Mouse (Mus musculus): ENCODE results near the gene Cant1. TPM values are rescaled to one million over a fixed set of nuclear protein-coding genes. Genes with fewer than 3 reads are reported as not detected.
A peak's percentile ranks its signal among the peaks of the same experiment; 100 is the strongest.

The Cant1 gene
- total and polyA plus RNA-seq, 3 experiments: 26.0 to 145 (median 34.4) TPM

- H3K4me1 ChIP-seq (ENCODE audit: control insufficient read depth in 1 of 2, insufficient read depth in 2 of 2, low read length in 2 of 2): peaks cover 0 to 14% of the 10 kb centered on the region in 2 experiments; a peak in 2 of 4 replicates
- TF ChIP-seq SIN3A (IDR thresholded peaks at IDR 0.05; ENCODE audit: low read length) (no peak), MYC (IDR thresholded peaks at IDR 0.05; ENCODE audit: low read depth, low read length) (no peak), POLR2AphosphoS5 (IDR thresholded peaks at IDR 0.05; ENCODE audit: borderline replicate concordance, low read depth, low read length) (no peak), TCF12 (IDR thresholded peaks at IDR 0.05; ENCODE audit: low read depth, low read length) (no peak), E2F4 (IDR thresholded peaks at IDR 0.05; ENCODE audit: borderline replicate concordance, low read depth, low read length) (no peak), MYB (IDR thresholded peaks at IDR 0.05; ENCODE audit: low read depth, low read length) (no peak), EP300 (IDR thresholded peaks at IDR 0.05; ENCODE audit: low read depth in 1 of 2, low read length in 2 of 2) (no peak), MXI1 (IDR thresholded peaks at IDR 0.05; ENCODE audit: low read depth, low read length) (peak; percentile 49; the same call in 1 of the 2 replicates), USF1 (IDR thresholded peaks at IDR 0.05; ENCODE audit: low read depth, low read length) (no peak)
- H3K27ac ChIP-seq (ENCODE audit: control insufficient read depth, low read depth, low read length): peak overlapping the region; percentile 51
- H3K9ac ChIP-seq (ENCODE audit: control insufficient read depth, low read depth, low read length, poor library complexity, severe bottlenecking): peak overlapping the region; percentile 93
- H3K36me3 ChIP-seq (ENCODE audit: control insufficient read depth in 1 of 2, insufficient read depth in 2 of 2, low read length in 2 of 2): peaks cover 2 to 10% of the 10 kb centered on the region in 2 experiments; a peak in 3 of 4 replicates
- peaks cover 14% of the 10 kb centered on the region for H3K79me2 ChIP-seq (ENCODE audit: control insufficient read depth, insufficient read depth, low read length, poor library complexity)
- DNase-seq (ENCODE audit: low read depth, low spot score): no peak
- no peaks in the 10 kb centered on the region for H3K9me3 ChIP-seq (replicated peaks; ENCODE audit: insufficient read depth, low read length)
- H3K4me3 ChIP-seq (ENCODE audit: control insufficient read depth in 1 of 2, insufficient read depth in 1 of 2, low read depth in 2 of 2, low read length in 2 of 2): peak overlapping the region; percentile 78 to 94
- no peaks in the 10 kb centered on the region for H3K27me3 ChIP-seq (ENCODE audit: control insufficient read depth in 1 of 2, insufficient read depth in 2 of 2, low read length in 2 of 2)
Measured at GRCm38 (mm10) chr11:118418442-118418833, 448 bp downstream of the Cant1 start.

GRCm38 (mm10) chr11:118417496-118417895 lies 1.4 kb downstream of the Cant1 start:
- peaks cover 0 to 14% of the 10 kb centered on the region in 2 experiments; a peak in 2 of 4 replicates for H3K4me1 ChIP-seq (ENCODE audit: control insufficient read depth in 1 of 2, insufficient read depth in 2 of 2, low read length in 2 of 2)
- H3K27me3 ChIP-seq (ENCODE audit: control insufficient read depth in 1 of 2, insufficient read depth in 2 of 2, low read length in 2 of 2): no peaks in the 10 kb centered on the region
- H3K9me3 ChIP-seq (replicated peaks; ENCODE audit: insufficient read depth, low read length): no peaks in the 10 kb centered on the region
- DNase-seq (ENCODE audit: low read depth, low spot score): no peak
- H3K4me3 ChIP-seq (ENCODE audit: control insufficient read depth in 1 of 2, insufficient read depth in 1 of 2, low read depth in 2 of 2, low read length in 2 of 2): no peak overlapping the region; a peak in 1 of 4 replicates
- H3K79me2 ChIP-seq (ENCODE audit: control insufficient read depth, insufficient read depth, low read length, poor library complexity): peaks cover 14% of the 10 kb centered on the region
- H3K36me3 ChIP-seq (ENCODE audit: control insufficient read depth in 1 of 2, insufficient read depth in 2 of 2, low read length in 2 of 2): peaks cover 2 to 10% of the 10 kb centered on the region in 2 experiments; a peak in 3 of 4 replicates
- no peak overlapping the region for H3K27ac ChIP-seq (ENCODE audit: control insufficient read depth, low read depth, low read length)
- H3K9ac ChIP-seq (ENCODE audit: control insufficient read depth, low read depth, low read length, poor library complexity, severe bottlenecking): no peak overlapping the region; the same call in 1 of the 2 replicates
- TF ChIP-seq USF2 (IDR thresholded peaks at IDR 0.05; ENCODE audit: borderline replicate concordance in 1 of 2, insufficient read depth in 1 of 2, low read depth in 1 of 2, low read length in 2 of 2) (no peak), RCOR1 (IDR thresholded peaks at IDR 0.05; ENCODE audit: low read depth, low read length) (no peak), MYB (IDR thresholded peaks at IDR 0.05; ENCODE audit: low read depth, low read length) (no peak), POLR2A (IDR thresholded peaks at IDR 0.05; ENCODE audit: control insufficient read depth in 1 of 2, insufficient read depth in 1 of 2, low read depth in 1 of 2, low read length in 2 of 2, poor library complexity in 1 of 2) (0 out of 4 replicates have a peak, but pooled peaks of 1 of the 2 experiments have one; percentile 27)

- Histone ChIP-seq H3K4me1 (ENCODE audit: control insufficient read depth in 1 of 2, insufficient read depth in 2 of 2, low read length in 2 of 2) (peaks cover 0 to 14% of the 10 kb centered on the region in 2 experiments; a peak in 2 of 4 replicates), H3K36me3 (ENCODE audit: control insufficient read depth in 1 of 2, insufficient read depth in 2 of 2, low read length in 2 of 2) (peaks cover 2 to 10% of the 10 kb centered on the region in 2 experiments; a peak in 3 of 4 replicates), H3K79me2 (ENCODE audit: control insufficient read depth, insufficient read depth, low read length, poor library complexity) (peaks cover 14% of the 10 kb centered on the region), H3K27ac (ENCODE audit: control insufficient read depth, low read depth, low read length) (no peak overlapping the region), H3K27me3 (ENCODE audit: control insufficient read depth in 1 of 2, insufficient read depth in 2 of 2, low read length in 2 of 2) (no peaks in the 10 kb centered on the region), H3K9ac (ENCODE audit: control insufficient read depth, low read depth, low read length, poor library complexity, severe bottlenecking) (no peak overlapping the region), H3K9me3 (replicated peaks; ENCODE audit: insufficient read depth, low read length) (no peaks in the 10 kb centered on the region), H3K4me3 (ENCODE audit: control insufficient read depth in 1 of 2, insufficient read depth in 1 of 2, low read depth in 2 of 2, low read length in 2 of 2) (no peak overlapping the region)
- DNase-seq (ENCODE audit: low read depth, low spot score): no peak
- TF ChIP-seq MYC (IDR thresholded peaks at IDR 0.05; ENCODE audit: low read depth, low read length): no peak
- TF ChIP-seq MXI1 (IDR thresholded peaks at IDR 0.05; ENCODE audit: low read depth, low read length): no peak
- TF ChIP-seq TAL1 (IDR thresholded peaks at IDR 0.05; ENCODE audit: low read length): no peak
- no peak for TF ChIP-seq ETS1 (IDR thresholded peaks at IDR 0.05; ENCODE audit: low read depth, low read length)
- TF ChIP-seq MAFK (IDR thresholded peaks at IDR 0.05; ENCODE audit: borderline replicate concordance, low read depth, low read length): no peak
Measured at GRCm38 (mm10) chr11:118416046-118416445, 2.8 kb downstream of the Cant1 start.

Data from MEL (cell line).